Mouse (Mus musculus) neural tube, embryonic 13.5 days (tissue): ENCODE measurements around the gene Ovol1. TPM values are rescaled to one million over a fixed set of nuclear protein-coding genes. Genes with fewer than 3 reads are reported as not detected.

Experiments
- ATAC-seq: fragments of 200-750 bp; cut with Nextera tagmentation; 2 replicates; pipeline ENCODE4 v1.8.0; 2017; ENCODE audit warnings: low read depth, mild to moderate bottlenecking, moderate TSS enrichment, moderate library complexity
- H3K27ac ChIP-seq: fragments of 300-500 bp; sonication (generic); replicated peaks from 2 replicates; pipeline ENCODE4 v1.5.1; 2015; ENCODE audit warnings: moderate library complexity, mild to moderate bottlenecking, inconsistent platforms
- H3K27me3 ChIP-seq: fragments of 300-500 bp; sonication (generic); 2 replicates; pipeline ENCODE4 v1.6.1; 2015; ENCODE audit warnings: mild to moderate bottlenecking, inconsistent platforms
- H3K36me3 ChIP-seq: fragments of 300-500 bp; sonication (generic); 2 replicates; pipeline ENCODE4 v1.6.1; 2015; ENCODE audit warnings: mild to moderate bottlenecking, inconsistent platforms
- H3K4me1 ChIP-seq: fragments of 300-500 bp; sonication (generic); replicated peaks from 2 replicates; pipeline ENCODE4 v1.6.1; 2015; ENCODE audit warnings: inconsistent platforms
- H3K4me2 ChIP-seq: fragments of 300-500 bp; sonication (generic); 2 replicates; pipeline ENCODE4 v1.6.1; 2015; ENCODE audit warnings: inconsistent platforms, mild to moderate bottlenecking, moderate library complexity
- H3K4me3 ChIP-seq: fragments of 300-500 bp; sonication (generic); 2 replicates; pipeline ENCODE4 v1.5.1; 2015; ENCODE audit warnings: mild to moderate bottlenecking, inconsistent platforms
- H3K9ac ChIP-seq: fragments of 300-500 bp; sonication (generic); 2 replicates; pipeline ENCODE4 v1.6.1; 2015; ENCODE audit warnings: moderate library complexity, mild to moderate bottlenecking, inconsistent platforms
- H3K9me3 ChIP-seq: fragments of 300-500 bp; sonication (generic); 2 replicates; pipeline ENCODE4 v1.6.1; 2016; ENCODE audit warnings: inconsistent platforms
- WGBS: fragments of 180-500 bp; shearing (Covaris S2); methylation state at CpG from one replicate; pipeline ENCODE4 v1.1.7; 2015; 5-methylcytosine and 5-hydroxymethylcytosine counted together
- polyA plus RNA-seq: library from polyadenylated mRNA; unstranded; fragments of >200 nt; fragmentation: Nextera tagmentation; extraction: Ambion mirVana; gene quantifications from 2 replicates; pipeline ENCODE4 v1.2.1, GENCODE M21; 2015

Gene Ovol1
- polyA plus RNA-seq, 1 experiment from 2014 or later: not detected

- Histone ChIP-seq H3K4me3 (no peak overlapping the region), H3K4me1 (no peaks in the 10 kb centered on the region), H3K36me3 (no peaks in the 10 kb centered on the region), H3K9me3 (no peaks in the 10 kb centered on the region), H3K9ac (no peak overlapping the region), H3K27ac (no peak overlapping the region), H3K4me2 (no peak overlapping the region), H3K27me3 (no peaks in the 10 kb centered on the region)
- 81% methylated on average over 9 of the region's 9 CpGs for WGBS
- no peak for ATAC-seq
Observed at GRCm38 (mm10) chr19:5589159-5589558, 28.7 kb upstream of the Ovol1 start.

- no peak overlapping the region for H3K4me2 ChIP-seq
- no peak for ATAC-seq
- H3K27ac ChIP-seq: no peak overlapping the region
- no peak overlapping the region for H3K4me3 ChIP-seq
- no peak overlapping the region for H3K9ac ChIP-seq
- H3K36me3 ChIP-seq: no peaks in the 10 kb centered on the region
- H3K4me1 ChIP-seq: no peaks in the 10 kb centered on the region
- WGBS: 74% methylated on average over 2 of the region's 2 CpGs
- H3K27me3 ChIP-seq: no peaks in the 10 kb centered on the region; the same call in 1 of the 2 replicates
- no peaks in the 10 kb centered on the region for H3K9me3 ChIP-seq
Observed at GRCm38 (mm10) chr19:5581995-5582394, 21.5 kb upstream of the Ovol1 start.

GRCm38 (mm10) chr19:5580776-5581175 lies 20.3 kb upstream of the Ovol1 start:
- no peak overlapping the region for H3K9ac ChIP-seq
- H3K27me3 ChIP-seq: no peaks in the 10 kb centered on the region; the same call in 1 of the 2 replicates
- 88% methylated on average over 6 of the region's 6 CpGs for WGBS
- no peaks in the 10 kb centered on the region for H3K9me3 ChIP-seq
- ATAC-seq: no peak
- H3K36me3 ChIP-seq: no peaks in the 10 kb centered on the region
- H3K4me2 ChIP-seq: no peak overlapping the region
- H3K4me1 ChIP-seq: no peaks in the 10 kb centered on the region
- H3K27ac ChIP-seq: no peak overlapping the region
- no peak overlapping the region for H3K4me3 ChIP-seq

- ATAC-seq: no peak
- no peak overlapping the region for H3K27ac ChIP-seq
- 77% methylated on average over 4 of the region's 4 CpGs for WGBS
Observed at GRCm38 (mm10) chr19:5579971-5580370, 19.5 kb upstream of the Ovol1 start.

GRCm38 (mm10) chr19:5575336-5575735 lies 14.9 kb upstream of the Ovol1 start:
- Histone ChIP-seq H3K9ac (no peak overlapping the region), H3K4me1 (no peaks in the 10 kb centered on the region), H3K36me3 (peaks cover 9% of the 10 kb centered on the region; the same call in 1 of the 2 replicates), H3K27me3 (no peaks in the 10 kb centered on the region), H3K4me3 (no peak overlapping the region), H3K27ac (no peak overlapping the region), H3K9me3 (no peaks in the 10 kb centered on the region), H3K4me2 (no peak overlapping the region)
- ATAC-seq: no peak
- 87% methylated on average over 1 of the region's 1 CpGs for WGBS

More at GRCm38 (mm10) chr19:5579971-5580370, 19.5 kb upstream of the Ovol1 start:
- Histone ChIP-seq H3K27me3 (no peaks in the 10 kb centered on the region; the same call in 1 of the 2 replicates), H3K4me1 (no peaks in the 10 kb centered on the region), H3K4me2 (no peak overlapping the region), H3K36me3 (no peaks in the 10 kb centered on the region), H3K9me3 (no peaks in the 10 kb centered on the region), H3K9ac (no peak overlapping the region), H3K4me3 (no peak overlapping the region)

- peaks cover 12% of the 10 kb centered on the region for H3K4me1 ChIP-seq
- H3K36me3 ChIP-seq: peaks cover 20% of the 10 kb centered on the region
- no peak overlapping the region for H3K4me2 ChIP-seq
- ATAC-seq: no peak
- peaks cover 6% of the 10 kb centered on the region; the same call in 1 of the 2 replicates for H3K27me3 ChIP-seq
- H3K9me3 ChIP-seq: no peaks in the 10 kb centered on the region
- no peak overlapping the region for H3K27ac ChIP-seq
- WGBS: 85% methylated on average over 19 of the region's 19 CpGs
- H3K4me3 ChIP-seq: no peak overlapping the region
- H3K9ac ChIP-seq: no peak overlapping the region
Observed at GRCm38 (mm10) chr19:5572331-5573125, 12.1 kb upstream of the Ovol1 start.

GRCm38 (mm10) chr19:5571831-5572230 lies 11.4 kb upstream of the Ovol1 start:
- H3K4me2 ChIP-seq: no peak overlapping the region
- H3K9ac ChIP-seq: no peak overlapping the region
- H3K36me3 ChIP-seq: peaks cover 20% of the 10 kb centered on the region
- 78% methylated on average over 5 of the region's 5 CpGs for WGBS
- peaks cover 8% of the 10 kb centered on the region for H3K27me3 ChIP-seq
- no peak overlapping the region for H3K27ac ChIP-seq
- no peak for ATAC-seq
- no peak overlapping the region for H3K4me3 ChIP-seq
- H3K9me3 ChIP-seq: no peaks in the 10 kb centered on the region
- peaks cover 19% of the 10 kb centered on the region for H3K4me1 ChIP-seq

- Histone ChIP-seq H3K9ac (peak overlapping the region; percentile 2; the same call in 1 of the 2 replicates), H3K27me3 (peaks cover 21% of the 10 kb centered on the region), H3K27ac (no peak overlapping the region), H3K4me3 (no peak overlapping the region), H3K9me3 (no peaks in the 10 kb centered on the region), H3K4me2 (no peak overlapping the region), H3K4me1 (peaks cover 21% of the 10 kb centered on the region), H3K36me3 (peaks cover 20% of the 10 kb centered on the region)
- WGBS: 90% methylated on average over 32 of the region's 32 CpGs
- ATAC-seq: no peak
Observed at GRCm38 (mm10) chr19:5570353-5571246, 10.2 kb upstream of the Ovol1 start.

GRCm38 (mm10) chr19:5569521-5569920 lies 9.1 kb upstream of the Ovol1 start:
- H3K9ac ChIP-seq: no peak overlapping the region
- peaks cover 20% of the 10 kb centered on the region for H3K36me3 ChIP-seq
- H3K27me3 ChIP-seq: peaks cover 31% of the 10 kb centered on the region
- H3K4me2 ChIP-seq: no peak overlapping the region
- WGBS: 91% methylated on average over 10 of the region's 10 CpGs
- no peak overlapping the region for H3K27ac ChIP-seq
- H3K9me3 ChIP-seq: no peaks in the 10 kb centered on the region
- H3K4me1 ChIP-seq: peaks cover 21% of the 10 kb centered on the region
- H3K4me3 ChIP-seq: 0 out of 2 replicates have a peak overlapping the region, but pooled peaks have one; percentile 75
- no peak for ATAC-seq

GRCm38 (mm10) chr19:5568470-5569140 lies 8.2 kb upstream of the Ovol1 start:
- Histone ChIP-seq H3K27ac (peak overlapping the region; percentile 88; the same call in 1 of the 2 replicates), H3K4me1 (peaks cover 21% of the 10 kb centered on the region), H3K9ac (peak overlapping the region; percentile 80), H3K36me3 (peaks cover 20% of the 10 kb centered on the region), H3K4me2 (peak overlapping the region; percentile 91), H3K9me3 (no peaks in the 10 kb centered on the region), H3K27me3 (peaks cover 41% of the 10 kb centered on the region), H3K4me3 (peak overlapping the region; percentile 75)
- peak; percentile 16 for ATAC-seq
- 8% methylated on average over 27 of the region's 27 CpGs for WGBS

- Histone ChIP-seq H3K27ac (peak within 1 kb of the TSS; percentile 88), H3K4me3 (peak within 1 kb of the TSS; percentile 75), H3K9ac (peak within 1 kb of the TSS; percentile 80), H3K36me3 (peaks cover 20% of the 10 kb centered on the region), H3K27me3 (peaks cover 49% of the 10 kb centered on the region), H3K9me3 (no peaks in the 10 kb centered on the region), H3K4me1 (peaks cover 21% of the 10 kb centered on the region), H3K4me2 (peak within 1 kb of the TSS; percentile 91)
- peak; percentile 92 for ATAC-seq
- WGBS: under 1% methylated on average over 101 of the region's 102 CpGs
Observed at GRCm38 (mm10) chr19:5567534-5568469, 7.4 kb upstream of the Ovol1 start, which contains the start of gene Ap5b1. Ap5b1 (plus strand) TSS chr19:5568025.
